Mouse (Mus musculus) midbrain, embryonic 14.5 days (tissue): ENCODE results near the gene Nt5dc2. TPM values are rescaled to one million over a fixed set of nuclear protein-coding genes. Genes with fewer than 3 reads are reported as not detected.

ENCODE experiments used
- ATAC-seq: fragments of 200-750 bp; cut with Nextera tagmentation; 2 replicates; pipeline ENCODE4 v1.8.0; 2017; ENCODE audit warnings: moderate number of reproducible peaks, moderate library complexity; ENCODE audit not compliant: low FRiP score, low TSS enrichment
- DNase-seq: peaks from one replicate; pipeline ENCODE4 v3.0.0-alpha.2; 2015
- H3K27ac ChIP-seq: fragments of 300-500 bp; sonication (generic); replicated peaks from 2 replicates; pipeline ENCODE4 v1.5.1; 2014; ENCODE audit warnings: mild to moderate bottlenecking, low read depth, low read length, moderate library complexity
- H3K27me3 ChIP-seq: fragments of 300-500 bp; sonication (generic); 2 replicates; pipeline ENCODE4 v1.6.1; 2014; ENCODE audit warnings: low read length, control low read depth, mixed read lengths; ENCODE audit not compliant: control insufficient read depth, insufficient read depth
- H3K36me3 ChIP-seq: fragments of 300-500 bp; sonication (generic); 2 replicates; pipeline ENCODE4 v1.6.1; 2014; ENCODE audit warnings: low read length, control low read depth; ENCODE audit not compliant: control insufficient read depth, insufficient read depth
- H3K4me1 ChIP-seq: fragments of 300-500 bp; sonication (generic); 2 replicates; pipeline ENCODE4 v1.6.1; 2014; ENCODE audit warnings: mild to moderate bottlenecking, antibody characterized with exemption, low read length, control low read depth; ENCODE audit not compliant: control insufficient read depth, insufficient read depth
- H3K4me2 ChIP-seq: fragments of 300-500 bp; sonication (generic); 2 replicates; pipeline ENCODE4 v1.6.1; 2014; ENCODE audit warnings: mild to moderate bottlenecking, low read length, moderate library complexity
- H3K4me3 ChIP-seq: fragments of 300-500 bp; sonication (generic); replicated peaks from 2 replicates; pipeline ENCODE4 v1.5.1; 2014; ENCODE audit warnings: low read depth, low read length
- H3K9ac ChIP-seq: fragments of 300-500 bp; sonication (generic); replicated peaks from 2 replicates; pipeline ENCODE4 v1.6.1; 2014; ENCODE audit warnings: mild to moderate bottlenecking, low read length, moderate library complexity
- H3K9me3 ChIP-seq: fragments of 300-500 bp; sonication (generic); 2 replicates; pipeline ENCODE4 v1.6.1; 2016; ENCODE audit warnings: low read length, control low read depth, mixed read lengths; ENCODE audit not compliant: control insufficient read depth
- WGBS: fragments of 180-500 bp; shearing (Covaris S2); extraction: QIAGEN DNeasy Blood & Tissue Kit; methylation state at CpG from one replicate; pipeline ENCODE4 v1.1.7; 2014; 5-methylcytosine and 5-hydroxymethylcytosine counted together
- polyA plus RNA-seq: library from polyadenylated mRNA; unstranded; fragments of >200 nt; fragmentation: Nextera tagmentation; extraction: Ambion mirVana; gene quantifications from 2 replicates; pipeline ENCODE4 v1.2.1, GENCODE M21; 2014

Gene Nt5dc2
- polyA plus RNA-seq, 1 experiment from 2014 or later: 284 TPM

DNA sequence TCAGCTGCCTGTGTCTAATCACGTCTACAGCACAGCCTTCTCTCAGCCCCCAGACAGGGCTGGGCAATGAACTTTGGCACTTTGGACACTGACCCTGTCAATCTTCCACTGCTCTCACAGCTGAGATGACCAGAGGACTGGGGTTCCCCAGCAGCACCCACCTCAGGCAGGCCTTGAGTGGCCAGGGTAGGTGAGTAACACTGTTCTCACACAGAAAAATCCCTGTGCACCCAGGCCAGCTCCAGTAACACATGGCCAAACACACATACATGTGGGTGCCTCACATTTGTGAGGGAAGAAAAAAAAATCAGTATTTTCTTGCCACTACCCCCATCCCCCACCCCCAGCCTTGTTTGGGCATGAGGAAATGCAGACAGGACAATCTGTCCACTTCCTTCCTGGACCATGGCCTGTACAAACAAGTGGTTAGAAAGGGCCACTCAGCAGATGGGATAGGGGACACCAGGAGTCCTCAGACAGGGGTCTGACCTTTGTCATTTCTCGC is 52.0 kb downstream of the Nt5dc2 start:
- ATAC-seq (no peak), DNase-seq (no peak)
- Histone ChIP-seq H3K4me1 (no peaks in the 10 kb centered on the region), H3K9me3 (no peaks in the 10 kb centered on the region), H3K4me2 (no peak overlapping the region), H3K36me3 (peaks cover 97% of the 10 kb centered on the region), H3K4me3 (no peak overlapping the region), H3K9ac (no peak overlapping the region), H3K27ac (no peak overlapping the region), H3K27me3 (no peaks in the 10 kb centered on the region)
- WGBS: 84% methylated on average over 2 of the region's 2 CpGs

- peaks cover 100% of the 10 kb centered on the region for H3K36me3 ChIP-seq
- H3K9me3 ChIP-seq: no peaks in the 10 kb centered on the region
- no peak overlapping the region for H3K4me3 ChIP-seq
- no peak overlapping the region for H3K27ac ChIP-seq
- ATAC-seq (no peak), DNase-seq (no peak)
- WGBS: 92% methylated on average over 5 of the region's 5 CpGs
- H3K27me3 ChIP-seq: no peaks in the 10 kb centered on the region
- H3K4me1 ChIP-seq: no peaks in the 10 kb centered on the region
- H3K4me2 ChIP-seq: no peak overlapping the region
- no peak overlapping the region for H3K9ac ChIP-seq
These were observed 52.7 kb downstream of the Nt5dc2 start for GRCm38 (mm10) chr14:31183541-31183940.

DNA sequence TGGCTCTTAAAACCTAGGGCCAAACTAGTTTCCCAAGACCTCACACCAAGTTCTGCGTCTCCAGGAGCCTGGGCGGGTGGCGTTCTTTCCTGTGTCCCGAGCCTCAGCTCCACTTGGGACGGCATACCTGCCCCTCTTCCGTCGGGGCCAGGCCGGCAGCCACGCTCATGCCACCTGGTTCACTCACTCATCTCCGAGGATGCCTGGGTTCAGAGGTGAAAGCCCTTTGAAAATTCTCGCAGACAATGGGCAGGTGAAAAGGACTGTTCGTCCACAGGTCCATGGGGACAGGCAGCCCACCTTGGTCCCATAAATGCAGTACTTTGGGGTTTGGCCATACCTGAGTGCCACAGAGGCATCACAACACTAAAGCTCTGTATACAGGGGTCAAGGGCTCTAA is 53.3 kb downstream of the Nt5dc2 start:
- no peak overlapping the region for H3K9ac ChIP-seq
- no peaks in the 10 kb centered on the region for H3K4me1 ChIP-seq

GRCm38 (mm10) chr14:31186656-31187055 is 55.8 kb downstream of the Nt5dc2 start:
- Histone ChIP-seq H3K4me3 (no peak overlapping the region), H3K36me3 (peaks cover 100% of the 10 kb centered on the region), H3K27me3 (no peaks in the 10 kb centered on the region), H3K4me1 (no peaks in the 10 kb centered on the region), H3K27ac (no peak overlapping the region), H3K4me2 (no peak overlapping the region), H3K9ac (no peak overlapping the region), H3K9me3 (no peaks in the 10 kb centered on the region)
- 95% methylated on average over 4 of the region's 4 CpGs for WGBS
- ATAC-seq (no peak), DNase-seq (no peak)

More for the DNA sequence above, 53.3 kb downstream of the Nt5dc2 start:
- H3K4me2 ChIP-seq: no peak overlapping the region
- H3K27me3 ChIP-seq: no peaks in the 10 kb centered on the region
- H3K4me3 ChIP-seq: no peak overlapping the region
- 97% methylated on average over 12 of the region's 12 CpGs for WGBS
- no peak for DNase-seq
- H3K27ac ChIP-seq: no peak overlapping the region
- no peak for ATAC-seq
- H3K9me3 ChIP-seq: no peaks in the 10 kb centered on the region
- peaks cover 100% of the 10 kb centered on the region for H3K36me3 ChIP-seq

Other genes with a start within 250 kb of the Nt5dc2 start
- gene Itih4, start 244.6 kb upstream of the Nt5dc2 start, polyA plus RNA-seq: not detected in 2 replicates
- 0.53 and 0.84 TPM in 2 replicates for gene Itih3, start 207.3 kb upstream of the Nt5dc2 start, polyA plus RNA-seq
- not detected in 2 replicates for gene Itih1, start 187.8 kb upstream of the Nt5dc2 start, polyA plus RNA-seq
- 8.7 and 17.9 TPM in 2 replicates for gene Nek4, start 179.7 kb upstream of the Nt5dc2 start, polyA plus RNA-seq
- 54.0 and 62.4 TPM in 2 replicates for gene Glt8d1, start 129.7 kb upstream of the Nt5dc2 start, polyA plus RNA-seq
- gene Spcs1, start 129.4 kb upstream of the Nt5dc2 start, polyA plus RNA-seq: 287 and 317 TPM in 2 replicates
- 120 and 136 TPM in 2 replicates for gene Pbrm1, start 111.9 kb upstream of the Nt5dc2 start, polyA plus RNA-seq
- 44.5 and 49.7 TPM in 2 replicates for gene Gnl3, start 111.9 kb upstream of the Nt5dc2 start, polyA plus RNA-seq
- gene Smim4, start 2.1 kb upstream of the Nt5dc2 start, polyA plus RNA-seq: 64.8 and 77.7 TPM in 2 replicates
- 6.6 and 26.6 TPM in 2 replicates for gene Stab1, start 37.6 kb downstream of the Nt5dc2 start, polyA plus RNA-seq
- 2.1 and 2.6 TPM in 2 replicates for gene Tnnc1, start 77.3 kb downstream of the Nt5dc2 start, polyA plus RNA-seq
- 280 and 343 TPM in 2 replicates for gene Nisch, start 85.9 kb downstream of the Nt5dc2 start, polyA plus RNA-seq
- 0.12 and 0.24 TPM in 2 replicates for gene Sema3g, start 86.8 kb downstream of the Nt5dc2 start, polyA plus RNA-seq
- gene Phf7, start 120.3 kb downstream of the Nt5dc2 start, polyA plus RNA-seq: 12.0 and 12.1 TPM in 2 replicates
- gene Bap1, start 120.4 kb downstream of the Nt5dc2 start, polyA plus RNA-seq: 102 and 118 TPM in 2 replicates
- 3.8 and 5.2 TPM in 2 replicates for gene Dnah1, start 192.8 kb downstream of the Nt5dc2 start, polyA plus RNA-seq
- 67.1 and 89.4 TPM in 2 replicates for gene Capn7, start 205.6 kb downstream of the Nt5dc2 start, polyA plus RNA-seq